In the genomic region with DNA sequence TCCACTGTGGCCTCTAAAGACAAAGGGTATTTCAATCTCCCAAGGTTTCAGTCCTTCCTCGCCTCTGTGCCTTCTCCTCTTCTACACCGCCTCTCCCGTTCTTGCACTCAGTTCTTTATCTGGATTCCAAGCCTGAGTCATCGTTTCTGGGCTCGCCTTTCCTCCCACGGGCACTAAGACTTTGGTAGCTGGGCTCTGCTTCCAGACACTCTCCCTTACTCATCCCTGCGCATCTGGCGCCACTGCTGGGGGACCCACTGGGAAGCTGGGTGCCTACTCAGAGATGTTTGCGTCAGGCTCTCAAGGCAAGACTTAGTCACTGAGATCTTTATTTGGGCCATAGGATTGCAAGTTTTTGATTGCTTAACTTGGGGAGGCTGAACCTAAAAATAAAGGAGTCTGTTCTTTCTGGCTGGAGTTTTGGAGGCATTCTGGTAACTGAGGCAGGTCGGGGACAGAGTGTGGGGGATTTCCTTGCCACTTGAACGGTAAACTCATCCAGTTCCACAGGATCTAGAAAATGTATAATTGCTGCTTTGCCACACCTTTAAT, we compare ENCODE assay signal across 9 mouse cellular contexts.
DNase-seq lines count a peak whose midpoint lies in the region; ATAC-seq and TF ChIP-seq lines count a peak whose summit lies in the region.
"Had no signal": no experiment of that assay in that cellular context is flagged by ENCODE, and none has a peak within 500 bp of the region (broad histone marks: within the 10 kb centered on the region; RNA-seq: fewer than 3 reads in every experiment).

No protein-coding gene starts in this region.

- 93% methylated on average over 11 of the region's 11 CpGs for WGBS in midbrain, embryonic 13.5 days

- H3K4me1 ChIP-seq in midbrain, embryonic 13.5 days (replicated peaks), result no peaks in the 10 kb centered on the region

- ATAC-seq in midbrain, embryonic 13.5 days, result no peak

- peak; percentile 30 to 71 for DNase-seq in layer of hippocampus, adult 2 months (ENCODE audit: low spot score in 2 of 2)
- DNase-seq in layer of hippocampus, postnatal 14 days (ENCODE audit: low spot score in 2 of 2), result no peak
- DNase-seq in brain, embryonic 14.5 days (ENCODE audit: low read depth), result peak; percentile 9
- DNase-seq in heart, postnatal 10 days, result peak; percentile 52 to 53
- DNase-seq in right cerebral cortex, postnatal 14 days, result peak; percentile 72
- no peak for DNase-seq in spleen, adult 18-20 months
- no peak for DNase-seq in spleen, postnatal 36 days (ENCODE audit: low spot score in 2 of 2)

- no peak for TF ChIP-seq CTCF in layer of hippocampus, adult 2 months (conservative IDR thresholded peaks at IDR 0.05)
- TF ChIP-seq CTCF in brain, embryonic 14.5 days (IDR thresholded peaks at IDR 0.05; ENCODE audit: borderline replicate concordance, extremely low read depth, insufficient read depth, insufficient read length), result no peak

- peak overlapping the region; percentile 72 for H3K27ac ChIP-seq in layer of hippocampus, adult 2 months
- H3K27ac ChIP-seq in midbrain, embryonic 13.5 days, result no peak overlapping the region

- no peak overlapping the region for H3K9ac ChIP-seq in midbrain, embryonic 13.5 days (replicated peaks)
- H3K9ac ChIP-seq: neural tube, embryonic 15.5 days had no signal

- no peak for TF ChIP-seq POLR2A in brain, embryonic 14.5 days (IDR thresholded peaks at IDR 0.05; ENCODE audit: borderline replicate concordance, extremely low read depth, insufficient read depth, insufficient read length, poor library complexity, severe bottlenecking)

- no peaks in the 10 kb centered on the region for H3K27me3 ChIP-seq in midbrain, embryonic 13.5 days
- H3K27me3 ChIP-seq: neural tube, embryonic 15.5 days had no signal

- no peaks in the 10 kb centered on the region for H3K9me3 ChIP-seq in midbrain, embryonic 13.5 days
- H3K9me3 ChIP-seq: neural tube, embryonic 15.5 days had no signal

- H3K4me2 ChIP-seq in midbrain, embryonic 13.5 days (replicated peaks), result no peak overlapping the region
- H3K4me2 ChIP-seq: neural tube, embryonic 15.5 days had no signal

- no peaks in the 10 kb centered on the region for H3K36me3 ChIP-seq in midbrain, embryonic 13.5 days
- H3K36me3 ChIP-seq: neural tube, embryonic 15.5 days had no signal

- intact Hi-C loops in heart, postnatal 10 days (cut with DNase I), result no loop called here

- no peak overlapping the region for H3K4me3 ChIP-seq in layer of hippocampus, adult 2 months
- H3K4me3 ChIP-seq in midbrain, embryonic 13.5 days (replicated peaks), result no peak overlapping the region
- H3K4me3 ChIP-seq: neural tube, embryonic 15.5 days had no signal

Comparison
In these comparisons a context has a peak if more than half of its experiments do, and no peak if none do; other contexts are left out.
1. DNase-seq: peak in layer of hippocampus, adult 2 months (2 of 2), brain, embryonic 14.5 days (single experiment), heart, postnatal 10 days (2 of 2) and right cerebral cortex, postnatal 14 days (single experiment); none in layer of hippocampus, postnatal 14 days (0 of 2), spleen, adult 18-20 months (0 of 2) and spleen, postnatal 36 days (0 of 2).